Mouse (Mus musculus): ENCODE results near the gene Sik2. TPM values are rescaled to one million over a fixed set of nuclear protein-coding genes. Genes with fewer than 3 reads are reported as not detected.
A peak's percentile ranks its signal among the peaks of the same experiment; 100 is the strongest.

Sik2 gene
- total and polyA plus RNA-seq, 3 experiments, result 1.9 to 8.2 (median 6.0) TPM

GRCm38 (mm10) chr9:51009656-51009950, 730 bp upstream of the Sik2 start:
- H3K4me3 ChIP-seq (replicated peaks in 1 of 3; ENCODE audit: low read depth in 2 of 3, low read length in 2 of 3, poor library complexity in 1 of 3), result no peak overlapping the region
- TF ChIP-seq PAX5 (IDR thresholded peaks at IDR 0.05; ENCODE audit: low read length) (no peak), EP300 (IDR thresholded peaks at IDR 0.05; ENCODE audit: low read length) (no peak), ZC3H11A (IDR thresholded peaks at IDR 0.05; ENCODE audit: low read depth, low read length) (no peak), ELF1 (IDR thresholded peaks at IDR 0.05; ENCODE audit: low read depth, low read length) (no peak), SIN3A (IDR thresholded peaks at IDR 0.05; ENCODE audit: low read length) (no peak), POLR2A (IDR thresholded peaks at IDR 0.05; ENCODE audit: low read depth, low read length) (no peak), TCF12 (IDR thresholded peaks at IDR 0.05; ENCODE audit: low read depth, low read length) (no peak), MAZ (IDR thresholded peaks at IDR 0.05; ENCODE audit: low read depth, low read length) (no peak), CHD1 (IDR thresholded peaks at IDR 0.05; ENCODE audit: low read depth, low read length) (no peak), HCFC1 (IDR thresholded peaks at IDR 0.05; ENCODE audit: low read depth, low read length) (no peak), RCOR1 (conservative IDR thresholded peaks at IDR 0.05; ENCODE audit: low read depth, low read length) (no peak), E2F4 (IDR thresholded peaks at IDR 0.05; ENCODE audit: insufficient replicate concordance, low read depth, low read length) (no peak), ZNF384 (IDR thresholded peaks at IDR 0.05; ENCODE audit: low read depth, low read length) (no peak), MEF2A (IDR thresholded peaks at IDR 0.05; ENCODE audit: borderline replicate concordance, low read depth, low read length) (no peak), NRF1 (IDR thresholded peaks at IDR 0.05; ENCODE audit: low read depth, low read length) (no peak), TBP (conservative IDR thresholded peaks at IDR 0.05; ENCODE audit: low read depth, low read length) (no peak), BHLHE40 (IDR thresholded peaks at IDR 0.05; ENCODE audit: low read depth, low read length) (no peak), ETS1 (conservative IDR thresholded peaks at IDR 0.05; ENCODE audit: low read depth, low read length) (no peak), USF2 (conservative IDR thresholded peaks at IDR 0.05; ENCODE audit: low read depth, low read length) (no peak)
- H3K36me3 ChIP-seq (replicated peaks in 1 of 2; ENCODE audit: control insufficient read depth in 1 of 2, insufficient read depth in 1 of 2, low read length in 1 of 2), result no peaks in the 10 kb centered on the region
- H3K27ac ChIP-seq (ENCODE audit: insufficient read depth, low read depth), result no peak overlapping the region
- peak overlapping the region; percentile 26 for H3K4me2 ChIP-seq (ENCODE audit: insufficient read depth, low read depth, poor library complexity, severe bottlenecking)
- peak overlapping the region; percentile 3; the same call in 1 of the 2 replicates for H3K9ac ChIP-seq (ENCODE audit: insufficient read depth, low read depth)
- dilution Hi-C loops (cut with MboI; ENCODE audit: extremely low pct_ligation_motif_present, extremely low pct_unique_long_range_greater_than_20kb, low sequenced_read_pairs) (no loop called here), in situ Hi-C loops (cut with MboI; ENCODE audit: low pct_ligation_motif_present, low pct_unique_long_range_greater_than_20kb, low sequenced_read_pairs) (loop anchor here (5.0 kb wide), 1 partner anchor 157 kb away; no protein-coding TSS in a partner anchor)
- peaks cover 14% of the 10 kb centered on the region for H3K79me2 ChIP-seq (replicated peaks; ENCODE audit: control insufficient read depth, extremely low read depth, insufficient read depth, poor library complexity, severe bottlenecking)
- H3K9me3 ChIP-seq (replicated peaks; ENCODE audit: low read length), result no peaks in the 10 kb centered on the region
- peaks cover 0 to 12% of the 10 kb centered on the region in 2 experiments; a peak in 2 of 4 replicates for H3K4me1 ChIP-seq (ENCODE audit: control insufficient read depth in 1 of 2, insufficient read depth in 2 of 2)
- DNase-seq (ENCODE audit: extremely low read depth), result no peak
- H3K27me3 ChIP-seq (replicated peaks), result no peaks in the 10 kb centered on the region

- no peak for TF ChIP-seq PAX5 (IDR thresholded peaks at IDR 0.05; ENCODE audit: low read length)
- TF ChIP-seq ZMIZ1 (IDR thresholded peaks at IDR 0.05; ENCODE audit: low read depth, low read length), result no peak
- no peak for TF ChIP-seq MAFK (IDR thresholded peaks at IDR 0.05; ENCODE audit: insufficient replicate concordance, low read length)
- TF ChIP-seq SIN3A (IDR thresholded peaks at IDR 0.05; ENCODE audit: low read length), result no peak; the same call in 1 of the 2 replicates
- no peak for TF ChIP-seq NRF1 (IDR thresholded peaks at IDR 0.05; ENCODE audit: low read depth, low read length)
- TF ChIP-seq E2F4 (IDR thresholded peaks at IDR 0.05; ENCODE audit: insufficient replicate concordance, low read depth, low read length), result no peak
- TF ChIP-seq KAT2A (IDR thresholded peaks at IDR 0.05; ENCODE audit: insufficient replicate concordance, low read length), result no peak
- TF ChIP-seq USF2 (conservative IDR thresholded peaks at IDR 0.05; ENCODE audit: low read depth, low read length), result no peak
- TF ChIP-seq JUND (conservative IDR thresholded peaks at IDR 0.05; ENCODE audit: low read depth, low read length), result no peak
- TF ChIP-seq MEF2A (IDR thresholded peaks at IDR 0.05; ENCODE audit: borderline replicate concordance, low read depth, low read length), result no peak
- no peak for TF ChIP-seq POLR2AphosphoS2 (IDR thresholded peaks at IDR 0.05; ENCODE audit: low read depth, low read length)
- TF ChIP-seq SMC3 (IDR thresholded peaks at IDR 0.05; ENCODE audit: low read depth, low read length), result no peak
- TF ChIP-seq MAZ (IDR thresholded peaks at IDR 0.05; ENCODE audit: low read depth, low read length), result no peak
- Histone ChIP-seq H3K79me2 (replicated peaks; ENCODE audit: control insufficient read depth, extremely low read depth, insufficient read depth, poor library complexity, severe bottlenecking) (peaks cover 14% of the 10 kb centered on the region), H3K4me1 (ENCODE audit: control insufficient read depth in 1 of 2, insufficient read depth in 2 of 2) (peaks cover 0 to 12% of the 10 kb centered on the region in 2 experiments; a peak in 2 of 4 replicates), H3K27ac (ENCODE audit: insufficient read depth, low read depth) (peak overlapping the region; percentile 80), H3K4me2 (ENCODE audit: insufficient read depth, low read depth, poor library complexity, severe bottlenecking) (peak overlapping the region; percentile 83), H3K4me3 (replicated peaks in 1 of 3; ENCODE audit: low read depth in 2 of 3, low read length in 2 of 3, poor library complexity in 1 of 3) (peak overlapping the region; percentile 77 to 99 (median 82)), H3K9me3 (replicated peaks; ENCODE audit: low read length) (no peaks in the 10 kb centered on the region), H3K27me3 (replicated peaks) (no peaks in the 10 kb centered on the region), H3K9ac (ENCODE audit: insufficient read depth, low read depth) (peak overlapping the region; percentile 71), H3K36me3 (replicated peaks in 1 of 2; ENCODE audit: control insufficient read depth in 1 of 2, insufficient read depth in 1 of 2, low read length in 1 of 2) (no peaks in the 10 kb centered on the region)
- DNase-seq (ENCODE audit: extremely low read depth), result peak; percentile 39
- dilution Hi-C loops (cut with MboI; ENCODE audit: extremely low pct_ligation_motif_present, extremely low pct_unique_long_range_greater_than_20kb, low sequenced_read_pairs) (no loop called here), in situ Hi-C loops (cut with MboI; ENCODE audit: low pct_ligation_motif_present, low pct_unique_long_range_greater_than_20kb, low sequenced_read_pairs) (loop anchor here (5.0 kb wide), 1 partner anchor 156 kb away; no protein-coding TSS in a partner anchor)
Measured at GRCm38 (mm10) chr9:51008068-51008840, 619 bp downstream of the Sik2 start.
